Mouse (Mus musculus) hindbrain, postnatal 0 days (tissue): ENCODE measurements around the gene Hsd17b14. TPM values are rescaled to one million over a fixed set of nuclear protein-coding genes. Genes with fewer than 3 reads are reported as not detected.
A peak's percentile ranks its signal among the peaks of the same experiment; 100 is the strongest.

Experiments used
- ATAC-seq: fragments of 200-750 bp; cut with Nextera tagmentation; 2 replicates; pipeline ENCODE4 v1.8.0; 2017; ENCODE audit warnings: mild to moderate bottlenecking, moderate TSS enrichment, moderate library complexity
- DNase-seq: peaks from one replicate; pipeline ENCODE4 v3.0.0-alpha.2; 2015; ENCODE audit warnings: low spot score
- H3K27ac ChIP-seq: fragments of 300-500 bp; sonication (generic); 2 replicates; pipeline ENCODE4 v1.5.1; 2014; ENCODE audit warnings: mild to moderate bottlenecking
- H3K27me3 ChIP-seq: fragments of 300-500 bp; sonication (generic); 2 replicates; pipeline ENCODE4 v1.6.1; 2014; ENCODE audit warnings: low read length, mixed read lengths; ENCODE audit not compliant: insufficient read depth
- H3K36me3 ChIP-seq: fragments of 300-500 bp; sonication (generic); 2 replicates; pipeline ENCODE4 v1.6.1; 2014; ENCODE audit warnings: low read length, mixed read lengths; ENCODE audit not compliant: insufficient read depth
- H3K4me1 ChIP-seq: fragments of 300-500 bp; sonication (generic); 2 replicates; pipeline ENCODE4 v1.6.1; 2014; ENCODE audit warnings: antibody characterized with exemption, low read length, mixed read lengths; ENCODE audit not compliant: insufficient read depth
- H3K4me2 ChIP-seq: fragments of 300-500 bp; sonication (generic); 2 replicates; pipeline ENCODE4 v1.6.1; 2014; ENCODE audit warnings: low read depth, mild to moderate bottlenecking, low read length, moderate library complexity, mixed read lengths
- H3K4me3 ChIP-seq: fragments of 300-500 bp; sonication (generic); 2 replicates; pipeline ENCODE4 v1.5.1; 2014; ENCODE audit warnings: low read length
- H3K9ac ChIP-seq: fragments of 300-500 bp; sonication (generic); replicated peaks from 2 replicates; pipeline ENCODE4 v1.6.1; 2014; ENCODE audit warnings: mild to moderate bottlenecking, low read length, moderate library complexity, mixed read lengths
- H3K9me3 ChIP-seq: fragments of 300-500 bp; sonication (generic); 2 replicates; pipeline ENCODE4 v1.6.1; 2016; ENCODE audit warnings: low read length, mixed read lengths
- CTCF ChIP-seq: IDR thresholded peaks from 2 replicates; pipeline ENCODE4 v1.5.1; 2016; ENCODE audit warnings: antibody characterized with exemption, control low read depth, low read depth
- WGBS: fragments of 180-500 bp; shearing (Covaris S2); extraction: QIAGEN DNeasy Blood & Tissue Kit; methylation state at CpG from one replicate; pipeline ENCODE4 v1.1.7; 2014; 5-methylcytosine and 5-hydroxymethylcytosine counted together
- polyA plus RNA-seq: library from polyadenylated mRNA; unstranded; fragments of >200 nt; fragmentation: Nextera tagmentation; extraction: Ambion mirVana; gene quantifications from 2 replicates; pipeline ENCODE4 v1.2.1, GENCODE M21; 2015
- total RNA-seq: library from RNA; depleted of rRNA; stranded (reverse); fragments of >200 nt; gene quantifications from 2 replicates; pipeline ENCODE4 v1.2.3, GENCODE M21; 2014

Hsd17b14 gene
- total and polyA plus RNA-seq, 2 experiments from 2014 or later = 0.89 TPM; not detected in 1

GRCm38 (mm10) chr7:45529461-45529860 is 25.2 kb upstream of the Hsd17b14 start:
- H3K36me3 ChIP-seq = no peaks in the 10 kb centered on the region
- no peak overlapping the region for H3K4me2 ChIP-seq
- WGBS = 18% methylated on average over 6 of the region's 6 CpGs
- H3K4me3 ChIP-seq = no peak overlapping the region
- DNase-seq (no peak), ATAC-seq (no peak)
- no peak overlapping the region for H3K9ac ChIP-seq
- no peaks in the 10 kb centered on the region for H3K27me3 ChIP-seq
- H3K27ac ChIP-seq = no peak overlapping the region
- no peaks in the 10 kb centered on the region for H3K9me3 ChIP-seq
- TF ChIP-seq CTCF = no peak
- peaks cover 11% of the 10 kb centered on the region; the same call in 1 of the 2 replicates for H3K4me1 ChIP-seq

GRCm38 (mm10) chr7:45530643-45531042 is 24.1 kb upstream of the Hsd17b14 start:
- 67% methylated on average over 2 of the region's 2 CpGs for WGBS
- Histone ChIP-seq H3K27ac (no peak overlapping the region), H3K27me3 (no peaks in the 10 kb centered on the region), H3K4me2 (no peak overlapping the region), H3K4me3 (no peak overlapping the region), H3K9me3 (no peaks in the 10 kb centered on the region), H3K9ac (no peak overlapping the region), H3K4me1 (no peaks in the 10 kb centered on the region), H3K36me3 (no peaks in the 10 kb centered on the region)
- ATAC-seq (no peak), DNase-seq (no peak)
- TF ChIP-seq CTCF = no peak

- no peak for TF ChIP-seq CTCF
- H3K4me2 ChIP-seq = no peak overlapping the region
- no peak overlapping the region for H3K4me3 ChIP-seq
- no peak overlapping the region for H3K9ac ChIP-seq
- DNase-seq (no peak), ATAC-seq (no peak)
- H3K27me3 ChIP-seq = no peaks in the 10 kb centered on the region
- no peak overlapping the region for H3K27ac ChIP-seq
- 75% methylated on average over 1 of the region's 1 CpGs for WGBS
- no peaks in the 10 kb centered on the region for H3K36me3 ChIP-seq
- H3K9me3 ChIP-seq = no peaks in the 10 kb centered on the region
- H3K4me1 ChIP-seq = peaks cover 5% of the 10 kb centered on the region; the same call in 1 of the 2 replicates
These were observed 19.0 kb upstream of the Hsd17b14 start for GRCm38 (mm10) chr7:45535676-45536075.

- Histone ChIP-seq H3K36me3 (no peaks in the 10 kb centered on the region), H3K9ac (peak overlapping the region; percentile 66), H3K27me3 (no peaks in the 10 kb centered on the region), H3K27ac (peak overlapping the region; percentile 61; the same call in 1 of the 2 replicates), H3K4me2 (peak overlapping the region; percentile 75), H3K4me1 (peaks cover 5% of the 10 kb centered on the region; the same call in 1 of the 2 replicates), H3K9me3 (no peaks in the 10 kb centered on the region), H3K4me3 (peak overlapping the region; percentile 45)
- DNase-seq (no peak), ATAC-seq (0 out of 2 replicates have a peak, but pooled peaks have one; percentile 6)
- TF ChIP-seq CTCF = no peak
- 79% methylated on average over 10 of the region's 10 CpGs for WGBS
These were observed 17.1 kb upstream of the Hsd17b14 start for GRCm38 (mm10) chr7:45537602-45538001.

- Histone ChIP-seq H3K4me1 (peaks cover 5% of the 10 kb centered on the region; the same call in 1 of the 2 replicates), H3K9ac (peak overlapping the region; percentile 66), H3K4me3 (peak overlapping the region; percentile 45), H3K9me3 (no peaks in the 10 kb centered on the region), H3K36me3 (no peaks in the 10 kb centered on the region), H3K27me3 (no peaks in the 10 kb centered on the region), H3K27ac (peak overlapping the region; percentile 61), H3K4me2 (peak overlapping the region; percentile 75)
- DNase-seq (peak; percentile 87), ATAC-seq (peak; percentile 91)
- 2% methylated on average over 28 of the region's 29 CpGs for WGBS
- TF ChIP-seq CTCF = peak; percentile 62
These were observed 16.3 kb upstream of the Hsd17b14 start for GRCm38 (mm10) chr7:45538163-45539041.

- Histone ChIP-seq H3K27ac (no peak overlapping the region), H3K9me3 (no peaks in the 10 kb centered on the region), H3K9ac (no peak overlapping the region), H3K4me1 (peaks cover 5% of the 10 kb centered on the region; the same call in 1 of the 2 replicates), H3K27me3 (no peaks in the 10 kb centered on the region), H3K4me2 (no peak overlapping the region), H3K36me3 (no peaks in the 10 kb centered on the region), H3K4me3 (no peak overlapping the region)
- DNase-seq = no peak
- WGBS = 80% methylated on average over 3 of the region's 3 CpGs
- no peak for TF ChIP-seq CTCF
- ATAC-seq = no peak
These were observed 15.6 kb upstream of the Hsd17b14 start for GRCm38 (mm10) chr7:45539095-45539494.

- no peak for TF ChIP-seq CTCF
- Histone ChIP-seq H3K36me3 (no peaks in the 10 kb centered on the region), H3K4me2 (no peak overlapping the region), H3K4me3 (no peak overlapping the region), H3K27ac (no peak overlapping the region), H3K27me3 (no peaks in the 10 kb centered on the region), H3K4me1 (peaks cover 5% of the 10 kb centered on the region; the same call in 1 of the 2 replicates), H3K9me3 (no peaks in the 10 kb centered on the region), H3K9ac (no peak overlapping the region)
- no peak for ATAC-seq
- DNase-seq = no peak
- 55% methylated on average over 2 of the region's 2 CpGs for WGBS
These were observed 14.5 kb upstream of the Hsd17b14 start for GRCm38 (mm10) chr7:45540213-45540612.
